Mouse (Mus musculus) neutrophil, adult 5-6 weeks (primary cell): ENCODE data around the gene Fxyd3. TPM values are rescaled to one million over a fixed set of nuclear protein-coding genes. Genes with fewer than 3 reads are reported as not detected.

Source experiments
- ATAC-seq: fragments of 151-379, 151-347 bp; 2 replicates; pipeline ENCODE4 v1.8.0; 2017; ENCODE audit warnings: mild to moderate bottlenecking, moderate TSS enrichment; ENCODE audit not compliant: insufficient number of reproducible peaks, poor library complexity, low FRiP score, severe bottlenecking; ENCODE audit errors: extremely low read depth
- total RNA-seq: library from RNA; stranded (forward); fragments of 200-1000 nt; gene quantifications from 2 replicates; pipeline ENCODE4 v1.2.3, GENCODE M21; 2017

Fxyd3 gene
- total RNA-seq, 1 experiment from 2014 or later = not detected

DNA sequence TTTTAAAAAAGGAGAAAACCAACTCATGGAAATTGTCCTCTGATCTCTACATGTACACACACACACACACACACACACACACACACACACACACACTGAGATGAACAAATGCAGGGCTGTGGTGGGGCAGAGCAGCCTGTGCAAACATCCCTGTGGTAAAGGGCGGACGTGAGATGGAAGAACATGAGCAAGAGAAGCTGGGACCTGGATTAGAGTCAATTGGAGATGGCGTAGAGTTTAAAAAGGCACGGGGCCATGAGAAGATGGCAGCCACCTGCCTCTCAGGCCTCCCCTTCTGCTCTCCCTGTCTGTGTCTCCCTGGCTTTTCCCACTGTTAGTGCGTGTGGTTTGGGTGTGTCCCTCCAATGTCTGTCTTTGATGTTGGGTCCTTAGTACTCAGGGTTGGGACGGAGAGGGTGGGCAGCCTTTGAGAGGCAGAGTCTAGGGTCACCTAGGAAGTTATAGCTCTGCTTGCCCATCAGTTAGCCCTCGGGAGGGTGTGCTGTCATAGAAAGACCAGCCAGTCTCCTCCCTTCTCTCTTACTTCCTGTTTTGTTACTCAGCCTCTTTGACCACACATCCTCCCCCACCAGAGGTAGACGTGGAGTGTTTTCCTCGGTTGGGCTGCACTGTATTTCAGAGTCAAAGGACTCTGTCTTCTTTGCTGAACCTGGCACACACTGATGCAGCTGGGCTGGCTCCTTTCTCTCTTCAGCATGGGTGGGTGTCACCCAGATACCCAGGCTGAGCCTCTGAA, 42.9 kb downstream of the Fxyd3 start:
- peak; percentile 77 for ATAC-seq

DNA sequence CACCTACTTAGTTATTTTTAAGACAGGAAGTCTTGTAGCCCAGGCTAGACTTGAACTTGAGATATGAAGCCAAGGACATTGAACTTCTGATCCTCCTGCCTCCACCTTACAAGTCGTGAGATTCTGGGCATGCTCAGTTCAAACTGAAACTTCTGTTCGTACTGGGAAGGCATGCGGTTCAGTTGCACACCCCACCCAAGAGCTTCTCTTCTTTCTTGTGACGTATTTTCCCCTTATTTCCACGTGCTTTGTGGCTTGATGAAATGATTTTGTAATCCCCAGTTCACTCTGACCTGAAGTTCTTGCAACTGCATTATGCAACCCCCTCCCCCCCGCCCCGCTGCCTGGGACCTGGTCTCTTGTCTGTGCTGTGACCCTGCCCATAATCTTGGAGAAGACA, 44.8 kb downstream of the Fxyd3 start:
- ATAC-seq = peak; percentile 54

DNA sequence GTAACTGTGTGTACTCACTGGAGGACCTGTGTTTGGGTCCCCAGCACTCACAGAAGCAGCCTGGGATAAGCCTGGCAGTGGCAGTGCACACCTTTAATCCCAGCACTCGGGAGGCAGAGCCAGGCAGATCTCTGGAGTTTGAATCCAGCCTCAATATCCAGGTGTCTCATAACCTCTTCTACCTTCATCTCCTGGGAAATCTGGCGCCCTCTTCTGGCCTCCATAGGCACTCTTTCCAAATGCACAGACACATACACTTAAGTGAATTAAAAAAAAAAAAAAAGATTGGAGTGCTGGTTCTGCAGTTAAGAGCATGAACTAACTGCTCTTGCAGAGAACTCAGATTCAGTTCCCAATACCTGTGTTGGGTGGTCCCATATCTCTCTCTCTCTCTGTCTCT, 45.8 kb downstream of the Fxyd3 start:
- no peak for ATAC-seq

GRCm38 (mm10) chr7:31028609-31029008, 47.9 kb downstream of the Fxyd3 start:
- peak; percentile 21; the same call in 1 of the 2 replicates for ATAC-seq

Other genes starting within 250 kb of the Fxyd3 start
- 0.70 and 0.98 TPM in 2 replicates for gene Ffar3, start 220.5 kb downstream of the Fxyd3 start, total RNA-seq
- 25.6 and 25.8 TPM in 2 replicates for gene Ffar1, start 215.1 kb downstream of the Fxyd3 start, total RNA-seq
- 493 and 656 TPM in 2 replicates for gene Cd22, start 196.4 kb downstream of the Fxyd3 start, total RNA-seq
- gene Mag, start 161.8 kb downstream of the Fxyd3 start, total RNA-seq = 0.49 and 0.70 TPM in 2 replicates
- not detected in 2 replicates for gene Hamp2, start 152.0 kb downstream of the Fxyd3 start, total RNA-seq
- not detected in 2 replicates for gene Hamp, start 132.7 kb downstream of the Fxyd3 start, total RNA-seq
- 178 and 186 TPM in 2 replicates for gene Usf2, start 119.9 kb downstream of the Fxyd3 start, total RNA-seq
- 1.4 and 1.5 TPM in 2 replicates for gene Lsr, start 103.2 kb downstream of the Fxyd3 start, total RNA-seq
- 0.86 and 1.4 TPM in 2 replicates for gene Fam187b, start 102.9 kb downstream of the Fxyd3 start, total RNA-seq
- 1,836 and 1,901 TPM in 2 replicates for gene Fxyd5, start 34.2 kb downstream of the Fxyd3 start, total RNA-seq
- gene Fxyd7, start 25.2 kb downstream of the Fxyd3 start, total RNA-seq = 0.86 and 2.0 TPM in 2 replicates
- gene Fxyd1, start 19.5 kb downstream of the Fxyd3 start, total RNA-seq = not detected in 2 replicates
- 0.12 and 1.1 TPM in 2 replicates for gene Lgi4, start 17.4 kb downstream of the Fxyd3 start, total RNA-seq
- gene Hpn, start 38.6 kb upstream of the Fxyd3 start, total RNA-seq = 1.2 TPM in 1 of 2 replicates, not detected in the other
- 2.0 TPM in 1 of 2 replicates, not detected in the other for gene Scn1b, start 50.3 kb upstream of the Fxyd3 start, total RNA-seq
- gene Gramd1a, start 79.2 kb upstream of the Fxyd3 start, total RNA-seq = 187 and 202 TPM in 2 replicates
- gene Scgb2b2, start 213.8 kb upstream of the Fxyd3 start, total RNA-seq = not detected in 2 replicates
- not detected in 2 replicates for gene Scgb1b2, start 215.1 kb upstream of the Fxyd3 start, total RNA-seq